In the genomic region with DNA sequence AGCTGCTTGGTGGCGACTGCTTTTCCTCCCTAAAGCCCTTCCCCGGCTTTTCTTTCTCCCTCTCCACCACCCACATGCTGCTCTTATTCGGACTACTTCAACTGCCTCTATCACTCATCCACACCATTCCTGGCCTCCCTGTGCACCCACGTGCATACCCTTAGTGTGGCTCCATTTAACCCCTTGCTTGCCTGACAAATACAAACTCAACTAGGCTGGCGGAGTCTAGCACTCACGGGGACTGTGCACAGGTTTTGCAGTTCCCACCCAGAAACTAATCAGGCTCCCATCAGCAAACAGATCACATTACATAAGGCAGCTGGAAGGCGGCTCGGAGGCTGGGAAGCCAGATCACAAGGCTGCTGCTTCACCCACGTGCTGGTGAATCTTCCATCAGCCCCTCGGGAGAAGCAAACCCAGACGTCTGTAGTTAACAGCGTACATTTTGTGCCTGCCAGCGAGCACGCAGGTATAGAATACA, we compare ENCODE assay signal across 8 mouse cellular contexts.
DNase-seq lines count a peak whose midpoint lies in the region; ATAC-seq lines count a peak whose summit lies in the region.

No protein-coding gene starts in this region.

- H3K27ac ChIP-seq in heart, embryonic 12.5 days (ENCODE audit: poor library complexity, severe bottlenecking) = no peak overlapping the region

- ATAC-seq in heart, embryonic 12.5 days (ENCODE audit: insufficient number of reproducible peaks, low FRiP score) = no peak
- ATAC-seq in erythroblast, adult 5-6 weeks (replicated peaks; ENCODE audit: low FRiP score, poor library complexity, severe bottlenecking) = no peak

- no peak overlapping the region for H3K9ac ChIP-seq in heart, embryonic 12.5 days

- no peaks in the 10 kb centered on the region for H3K36me3 ChIP-seq in heart, embryonic 12.5 days

- 25% methylated on average over 14 of the region's 14 CpGs for WGBS in heart, embryonic 12.5 days

- DNase-seq in heart, adult 8-10 months (ENCODE audit: low spot score) = no peak
- DNase-seq in cerebellum, adult 8-10 months = peak; percentile 40
- DNase-seq in frontal cortex, adult 2 months (ENCODE audit: extremely low spot score in 1 of 2, low spot score in 1 of 2) = peak; percentile 75 to 76
- peak; percentile 17 to 24 for DNase-seq in layer of hippocampus, postnatal 25 days (ENCODE audit: extremely low spot score in 1 of 2, low spot score in 1 of 2)
- DNase-seq in neural tube, embryonic 10.5 days (ENCODE audit: extremely low spot score, low spot score) = peak; percentile 25
- DNase-seq in ovary, postnatal 36 days (ENCODE audit: low spot score) = no peak

- peak overlapping the region; percentile 21; the same call in 1 of the 2 replicates for H3K4me3 ChIP-seq in heart, embryonic 12.5 days

- 0 out of 2 replicates have a peak, but pooled peaks cover 2% of the 10 kb centered on the region for H3K27me3 ChIP-seq in heart, embryonic 12.5 days (replicated peaks)

- no peaks in the 10 kb centered on the region for H3K4me1 ChIP-seq in heart, embryonic 12.5 days (replicated peaks)

- peak overlapping the region; percentile 58 for H3K4me2 ChIP-seq in heart, embryonic 12.5 days

- H3K9me3 ChIP-seq in heart, embryonic 12.5 days (replicated peaks) = no peaks in the 10 kb centered on the region

Comparison
In these comparisons a context has a peak if more than half of its experiments do, and no peak if none do; other contexts are left out.
1. DNase-seq: peak in cerebellum, adult 8-10 months (single experiment), frontal cortex, adult 2 months (2 of 2), layer of hippocampus, postnatal 25 days (2 of 2) and neural tube, embryonic 10.5 days (single experiment); none in heart, adult 8-10 months (single experiment) and ovary, postnatal 36 days (single experiment).